Mouse (Mus musculus): ENCODE measurements around the gene Hmgn3. TPM values are rescaled to one million over a fixed set of nuclear protein-coding genes. Genes with fewer than 3 reads are reported as not detected.

Hmgn3 gene
- total RNA-seq, 1 experiment from 2014 or later = 7.0 TPM

DNA sequence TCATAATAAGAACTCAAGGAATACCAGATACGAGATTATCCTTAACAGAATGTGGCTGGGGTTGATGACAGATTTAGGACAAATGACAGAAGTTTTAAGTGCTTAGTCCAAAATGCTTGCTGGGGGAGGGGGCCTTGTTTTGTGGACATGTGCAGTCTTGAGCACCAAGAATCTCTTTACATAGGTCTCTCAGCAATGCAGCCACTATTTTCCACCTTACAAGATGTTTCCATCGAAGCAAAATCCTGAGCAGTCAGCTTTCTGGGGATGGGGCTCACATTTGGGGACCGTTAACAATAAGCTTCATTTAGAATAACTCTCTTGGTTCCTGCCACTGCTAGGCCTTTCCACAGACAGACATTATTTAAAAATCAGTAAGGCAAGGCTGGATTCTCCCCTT lies 37.7 kb downstream of the Hmgn3 start:
- no peak for ATAC-seq (ENCODE audit: extremely low read depth, insufficient number of reproducible peaks, low FRiP score, poor library complexity, severe bottlenecking)

DNA sequence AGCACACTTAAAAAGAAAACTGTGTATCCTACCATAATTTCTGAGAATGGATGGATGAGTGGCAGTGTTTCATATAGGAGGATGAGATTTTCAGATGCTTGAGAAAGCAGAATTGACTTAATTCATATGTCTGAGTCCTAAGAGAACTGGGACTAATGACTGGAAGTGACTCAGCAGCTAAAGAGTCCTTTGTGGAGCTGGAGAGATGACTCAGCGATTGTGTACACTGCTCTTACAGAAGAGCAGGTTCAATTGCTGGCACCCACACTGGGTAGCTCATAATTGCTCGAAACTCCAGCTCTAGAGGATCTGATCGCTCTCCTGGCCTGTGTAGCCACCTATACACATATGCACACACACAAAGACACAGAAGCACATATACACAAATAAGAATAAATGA lies 42.7 kb downstream of the Hmgn3 start:
- no peak for ATAC-seq (ENCODE audit: extremely low read depth, insufficient number of reproducible peaks, low FRiP score, poor library complexity, severe bottlenecking)

DNA sequence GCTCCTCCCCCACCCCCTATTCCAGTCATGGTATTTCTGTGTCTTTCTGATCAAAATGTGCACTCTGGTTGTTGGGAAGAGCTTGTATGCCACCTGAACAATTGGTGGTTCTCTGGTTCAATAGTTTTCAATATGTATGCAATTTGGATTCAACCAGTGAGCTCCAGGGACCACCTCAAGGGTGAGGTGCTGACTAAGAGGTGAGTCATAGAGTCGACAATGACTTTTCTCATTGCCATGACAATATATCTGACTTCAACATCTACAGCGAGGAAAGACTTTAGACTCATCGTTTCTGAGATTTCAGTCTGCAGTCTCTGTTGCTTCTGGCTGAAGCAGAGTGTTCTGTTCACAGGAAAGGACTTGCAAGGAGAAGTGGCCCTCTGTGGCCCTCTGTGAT lies 44.8 kb downstream of the Hmgn3 start:
- no peak for ATAC-seq (ENCODE audit: extremely low read depth, insufficient number of reproducible peaks, low FRiP score, poor library complexity, severe bottlenecking)

DNA sequence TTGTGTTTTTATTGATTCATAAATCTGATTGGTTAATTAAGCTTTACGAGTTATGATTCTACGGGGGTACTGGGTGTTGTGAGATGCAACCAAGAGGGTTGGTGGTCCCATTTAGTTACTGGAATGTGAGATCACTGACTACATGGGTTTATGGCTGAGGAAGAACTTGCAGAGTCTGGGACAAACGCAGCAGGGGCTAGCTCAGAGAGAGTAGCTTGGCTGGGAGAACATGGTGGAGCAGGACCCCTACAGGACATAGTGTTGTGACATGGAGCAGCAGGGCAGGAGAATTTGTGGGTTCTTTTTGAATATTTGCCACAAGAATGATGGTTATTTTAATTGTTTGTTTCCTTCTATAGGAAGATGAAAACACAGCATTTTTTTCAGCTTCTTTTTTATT lies 45.7 kb downstream of the Hmgn3 start:
- ATAC-seq (ENCODE audit: extremely low read depth, insufficient number of reproducible peaks, low FRiP score, poor library complexity, severe bottlenecking) = no peak

DNA sequence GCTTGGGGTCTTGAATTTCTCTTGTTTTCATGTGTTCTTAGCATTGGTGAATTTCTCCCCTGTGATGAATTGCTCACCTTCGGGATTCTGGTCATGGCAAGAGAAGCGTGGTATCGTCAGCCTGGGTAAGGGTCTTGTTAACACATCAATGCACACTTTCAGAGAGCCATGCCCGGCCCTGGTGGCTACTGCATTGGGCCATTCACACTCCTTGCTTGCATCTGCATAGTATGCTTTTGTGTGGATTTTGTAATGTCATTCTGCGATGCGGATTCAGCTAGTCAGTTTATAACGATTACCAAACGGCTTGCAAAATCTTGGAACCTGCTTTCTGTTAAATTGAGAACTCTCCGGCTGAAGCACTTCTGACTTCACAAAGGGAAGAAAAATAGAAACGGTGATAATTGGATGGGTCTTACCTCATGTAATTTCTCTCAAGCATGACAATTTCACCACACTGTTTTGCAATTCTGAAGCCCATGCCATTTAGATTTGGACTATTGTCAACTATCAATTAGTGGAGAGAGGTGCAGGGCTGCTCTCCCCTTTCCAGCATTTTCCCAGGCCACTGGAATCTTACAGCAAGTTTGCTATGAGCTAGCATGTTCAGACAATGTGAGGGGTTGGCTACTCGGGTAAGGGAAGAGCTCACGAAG lies 47.7 kb downstream of the Hmgn3 start:
- ATAC-seq (ENCODE audit: extremely low read depth, insufficient number of reproducible peaks, low FRiP score, poor library complexity, severe bottlenecking) = no peak

DNA sequence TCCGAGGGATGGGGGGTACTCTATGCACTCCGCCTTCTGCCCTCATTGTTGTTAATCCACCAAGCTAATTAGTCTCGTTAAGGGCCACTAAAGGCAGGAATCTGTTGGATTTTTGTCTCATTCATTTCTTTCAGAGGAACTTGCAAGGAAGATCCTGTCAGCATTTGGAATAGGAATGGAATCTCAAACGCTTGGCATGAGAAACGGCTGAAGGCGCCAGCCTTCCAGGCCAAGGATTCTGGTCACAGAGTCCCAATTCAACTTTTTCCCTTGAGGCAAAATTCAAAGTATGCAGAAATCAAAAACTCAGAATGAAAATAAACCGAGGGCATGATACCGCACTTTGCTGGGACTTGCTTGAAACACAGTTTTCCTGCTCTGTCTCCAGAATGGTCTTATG lies 48.7 kb downstream of the Hmgn3 start:
- no peak for ATAC-seq (ENCODE audit: extremely low read depth, insufficient number of reproducible peaks, low FRiP score, poor library complexity, severe bottlenecking)

DNA sequence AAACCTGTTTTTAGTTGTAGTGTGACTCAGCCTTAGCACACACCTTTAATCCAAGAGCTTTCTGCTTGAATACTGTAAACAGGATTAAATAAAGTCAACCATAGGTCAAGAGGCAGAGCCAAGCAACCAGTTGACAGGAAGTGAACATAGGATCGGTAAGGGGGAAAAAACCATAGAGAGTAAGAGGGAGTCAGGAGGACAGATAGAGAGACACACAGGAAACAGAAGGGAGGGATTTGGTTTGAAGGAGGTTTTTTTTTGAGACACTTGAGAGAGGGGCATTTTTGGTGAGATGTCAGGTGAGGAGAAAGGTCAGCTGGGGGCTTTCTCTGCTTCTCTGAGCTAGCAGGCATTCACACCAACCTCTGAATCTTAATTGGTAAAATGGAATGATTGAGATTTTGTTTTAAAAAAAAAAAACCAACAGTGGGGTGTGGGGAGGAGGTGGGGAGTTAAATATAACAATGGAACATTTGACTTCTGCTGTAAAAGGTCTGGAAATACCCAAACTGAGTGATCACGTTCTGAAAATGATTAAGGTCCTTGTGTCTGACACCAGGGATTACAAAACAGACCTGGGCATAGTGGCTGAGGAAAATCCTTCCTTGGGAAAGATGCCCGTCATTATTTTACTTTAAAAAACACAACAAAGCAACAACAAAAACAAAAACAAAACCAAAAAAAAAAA lies 51.7 kb downstream of the Hmgn3 start:
- ATAC-seq (ENCODE audit: extremely low read depth, insufficient number of reproducible peaks, low FRiP score, poor library complexity, severe bottlenecking) = no peak

DNA sequence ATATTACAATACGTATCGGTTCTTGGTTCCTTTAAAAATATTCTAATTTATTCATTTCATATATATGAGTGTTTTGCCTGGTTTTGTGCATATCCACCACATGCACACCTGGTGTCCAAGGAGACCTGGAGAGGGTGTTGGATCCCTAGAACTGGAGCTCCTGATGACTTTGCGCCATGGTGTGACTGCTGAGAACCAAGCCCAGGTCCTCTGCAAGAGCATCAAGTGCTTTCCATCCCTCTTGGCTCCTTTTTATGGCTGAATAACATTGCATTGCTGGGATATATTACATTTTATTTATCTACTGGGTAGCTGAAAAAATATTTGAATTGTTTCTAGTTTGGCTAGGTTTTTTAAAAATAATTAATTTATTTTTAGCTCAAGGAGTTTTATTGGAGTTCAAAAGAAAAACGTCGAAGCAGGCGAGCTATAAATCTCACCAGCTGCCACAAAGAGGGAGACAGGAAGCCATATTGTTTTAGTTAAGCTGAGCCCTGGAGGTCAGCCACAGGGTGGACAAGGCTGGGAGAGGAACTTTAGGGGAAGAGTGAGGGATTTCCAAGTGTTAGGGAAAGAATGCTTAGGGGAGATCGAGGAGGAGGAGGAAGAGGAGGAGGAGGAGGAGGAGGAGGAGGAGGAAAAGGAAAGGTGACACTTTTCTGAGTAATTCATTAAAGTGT lies 62.6 kb downstream of the Hmgn3 start:
- ATAC-seq (ENCODE audit: extremely low read depth, insufficient number of reproducible peaks, low FRiP score, poor library complexity, severe bottlenecking) = no peak

DNA sequence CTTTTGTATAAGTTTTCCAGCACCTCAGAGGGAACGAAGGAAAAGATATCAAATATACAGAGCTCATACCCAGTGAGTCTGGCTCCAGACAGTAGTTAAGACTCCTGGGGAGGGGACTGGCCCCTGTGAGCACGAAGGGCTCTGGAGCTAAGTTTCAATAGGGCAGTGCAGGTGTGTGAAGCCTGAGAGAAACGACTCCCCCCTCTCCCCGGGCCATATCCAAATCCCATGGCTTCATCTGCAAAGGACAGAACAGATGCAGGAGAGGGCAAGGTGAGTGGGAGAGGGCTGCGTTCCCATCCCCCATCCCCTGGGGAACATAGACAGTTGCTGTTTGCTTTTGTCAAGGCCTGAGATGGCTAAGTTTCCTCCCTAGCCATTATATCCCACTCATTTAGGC lies 63.4 kb downstream of the Hmgn3 start:
- no peak for ATAC-seq (ENCODE audit: extremely low read depth, insufficient number of reproducible peaks, low FRiP score, poor library complexity, severe bottlenecking)

DNA sequence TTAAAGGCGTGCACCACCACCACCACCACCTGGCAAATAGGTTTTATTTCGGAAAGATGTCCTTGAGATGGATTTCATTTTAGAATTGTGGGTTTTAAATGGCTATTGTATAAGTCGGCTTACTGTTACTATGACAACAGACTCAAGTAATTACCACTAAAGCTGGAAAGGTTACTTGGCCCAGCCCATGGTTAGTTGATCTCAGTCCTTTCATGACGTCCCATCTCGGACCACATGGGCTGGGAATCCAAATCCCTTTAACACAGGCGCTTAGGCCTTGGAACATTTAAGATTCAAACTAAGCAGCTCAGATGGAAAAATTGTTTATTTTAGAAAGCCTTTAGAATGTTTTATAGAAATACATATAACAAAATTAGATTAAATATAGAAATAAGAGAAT lies 64.2 kb downstream of the Hmgn3 start:
- ATAC-seq (ENCODE audit: extremely low read depth, insufficient number of reproducible peaks, low FRiP score, poor library complexity, severe bottlenecking) = no peak

DNA sequence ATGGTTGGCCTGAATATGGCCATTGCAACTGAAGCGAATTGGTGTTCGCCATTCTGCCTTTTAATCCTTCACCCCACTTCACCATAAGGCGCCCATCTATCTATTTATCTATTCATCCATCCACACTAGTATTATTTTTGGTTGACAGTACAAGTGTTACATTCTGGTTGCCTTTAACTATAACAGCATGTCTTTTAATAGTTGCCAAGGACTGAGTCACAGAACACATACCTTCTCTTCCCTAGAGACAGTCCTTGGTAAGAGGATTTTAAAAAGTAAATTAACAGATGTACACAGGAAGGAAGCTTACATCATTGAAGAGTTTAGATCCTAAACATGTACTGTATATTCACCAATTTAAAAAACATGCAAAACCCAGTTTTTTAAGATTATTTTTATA lies 66.8 kb downstream of the Hmgn3 start:
- ATAC-seq (ENCODE audit: extremely low read depth, insufficient number of reproducible peaks, low FRiP score, poor library complexity, severe bottlenecking) = no peak

DNA sequence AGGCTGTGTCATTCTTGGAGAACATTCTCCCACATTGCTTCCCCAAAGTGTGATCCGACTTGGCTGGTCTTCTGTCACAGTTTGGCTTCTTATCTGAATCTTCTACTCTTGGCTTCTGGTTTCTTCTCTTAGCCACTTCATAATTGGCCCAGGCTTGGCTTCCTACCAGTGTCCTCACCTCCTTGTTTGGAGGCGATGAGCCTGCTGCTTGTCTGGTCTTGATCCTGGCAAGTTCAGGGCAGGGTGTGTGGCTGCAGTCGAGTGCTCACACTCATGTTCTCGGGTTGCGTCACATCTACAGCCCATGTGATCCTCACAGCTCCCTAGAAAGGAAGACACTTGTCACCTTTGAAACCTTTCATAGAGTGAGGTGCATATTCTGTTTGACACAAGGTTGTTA lies 78.2 kb downstream of the Hmgn3 start:
- no peak for ATAC-seq (ENCODE audit: extremely low read depth, insufficient number of reproducible peaks, low FRiP score, poor library complexity, severe bottlenecking)

DNA sequence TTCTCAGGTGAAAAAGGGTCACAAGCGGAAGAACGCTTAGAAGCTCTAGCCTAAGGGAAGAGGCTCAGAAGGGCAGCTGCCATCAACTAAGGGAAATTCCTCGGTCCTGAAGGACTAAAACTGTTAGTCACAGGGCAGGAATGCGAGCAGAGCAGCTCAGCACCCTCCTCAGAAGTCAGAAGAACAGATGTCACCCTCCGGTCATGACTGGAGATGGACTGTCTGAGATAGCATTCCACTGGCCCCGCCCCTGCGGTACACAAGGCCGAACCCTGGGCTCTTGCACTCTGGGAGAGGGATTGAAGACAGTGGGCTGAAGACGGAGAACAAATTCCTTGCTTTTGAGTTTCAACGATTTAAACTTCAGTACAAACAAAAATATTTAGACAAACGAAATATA lies 85.2 kb downstream of the Hmgn3 start:
- ATAC-seq (ENCODE audit: extremely low read depth, insufficient number of reproducible peaks, low FRiP score, poor library complexity, severe bottlenecking) = no peak

Other genes with a start within 250 kb of the Hmgn3 start
- gene Phip, start 171.2 kb downstream of the Hmgn3 start, total RNA-seq (2017) = 346 and 368 TPM in 2 replicates

All from neutrophil, adult 5-6 weeks (primary cell).